Mouse (Mus musculus) testis, adult 2 months (tissue): ENCODE data around the gene Smagp. TPM values are rescaled to one million over a fixed set of nuclear protein-coding genes. Genes with fewer than 3 reads are reported as not detected.

Source experiments
- H3K27ac ChIP-seq: fragments of 200-500 bp; 2 replicates; pipeline ENCODE4 v1.5.1; 2012; ENCODE audit warnings: low read depth, low read length; ENCODE audit not compliant: control insufficient read depth, insufficient read depth
- H3K27me3 ChIP-seq: fragments of 200-500 bp; 2 replicates; pipeline ENCODE4 v1.6.1; 2012; ENCODE audit warnings: mild to moderate bottlenecking, low read length, moderate library complexity; ENCODE audit not compliant: control insufficient read depth, insufficient read depth
- H3K36me3 ChIP-seq: fragments of 200-500 bp; 2 replicates; pipeline ENCODE4 v1.6.1; 2012; ENCODE audit warnings: mild to moderate bottlenecking, low read length; ENCODE audit not compliant: control insufficient read depth, insufficient read depth
- H3K4me1 ChIP-seq: fragments of 200-500 bp; 2 replicates; pipeline ENCODE4 v1.6.1; 2012; ENCODE audit warnings: low read length; ENCODE audit not compliant: control insufficient read depth, insufficient read depth
- H3K4me3 ChIP-seq: fragments of 200-500 bp; 2 replicates; pipeline ENCODE4 v1.5.1; 2012; ENCODE audit warnings: low read depth, mild to moderate bottlenecking, low read length, moderate library complexity, mixed read lengths; ENCODE audit not compliant: control insufficient read depth
- CTCF ChIP-seq: fragments of 200-500 bp; IDR thresholded peaks from 2 replicates; pipeline ENCODE4 v1.5.1; 2012; ENCODE audit warnings: low read depth, mild to moderate bottlenecking, inconsistent platforms, low read length, moderate library complexity; ENCODE audit not compliant: control insufficient read depth, insufficient read depth, insufficient replicate concordance
- POLR2A ChIP-seq: fragments of 200-500 bp; IDR thresholded peaks from 2 replicates; pipeline ENCODE4 v1.6.1; 2012; ENCODE audit warnings: low read depth, mild to moderate bottlenecking, inconsistent platforms, low read length, moderate library complexity; ENCODE audit not compliant: control insufficient read depth
- polyA plus RNA-seq: library from polyadenylated mRNA; depleted of rRNA; stranded (reverse); fragments of >200 nt; gene quantifications from 2 replicates; pipeline ENCODE4 v1.2.3, GENCODE M21; 2012

Gene Smagp
- polyA plus RNA-seq, 1 experiment: 3.6 TPM

DNA sequence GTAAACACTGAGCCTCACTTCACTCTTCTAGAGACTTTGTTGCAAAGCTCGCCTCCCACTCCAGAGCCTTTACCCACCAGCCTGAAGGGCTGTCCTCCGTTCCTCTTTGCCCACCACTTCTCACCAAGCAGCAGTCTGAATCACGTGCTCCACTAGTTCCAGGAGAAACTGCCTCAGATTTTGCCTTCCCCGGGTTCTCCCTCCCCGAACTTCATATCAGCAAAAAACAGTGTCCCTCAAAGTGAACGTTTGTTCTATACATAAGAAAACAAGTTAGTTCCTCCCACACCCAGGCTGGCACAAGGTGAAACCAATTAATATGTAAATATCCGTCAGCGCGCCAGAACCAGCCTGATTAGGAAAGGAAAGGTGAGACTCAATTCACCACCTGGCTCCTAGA is 1.5 kb downstream of the Smagp start:
- H3K36me3 ChIP-seq: no peaks in the 10 kb centered on the region
- H3K27ac ChIP-seq: peak overlapping the region; percentile 21; the same call in 1 of the 2 replicates
- H3K4me3 ChIP-seq: no peak overlapping the region
- TF ChIP-seq CTCF (no peak), POLR2A (no peak)
- H3K4me1 ChIP-seq: peaks cover 17% of the 10 kb centered on the region
- H3K27me3 ChIP-seq: no peaks in the 10 kb centered on the region; the same call in 1 of the 2 replicates

DNA sequence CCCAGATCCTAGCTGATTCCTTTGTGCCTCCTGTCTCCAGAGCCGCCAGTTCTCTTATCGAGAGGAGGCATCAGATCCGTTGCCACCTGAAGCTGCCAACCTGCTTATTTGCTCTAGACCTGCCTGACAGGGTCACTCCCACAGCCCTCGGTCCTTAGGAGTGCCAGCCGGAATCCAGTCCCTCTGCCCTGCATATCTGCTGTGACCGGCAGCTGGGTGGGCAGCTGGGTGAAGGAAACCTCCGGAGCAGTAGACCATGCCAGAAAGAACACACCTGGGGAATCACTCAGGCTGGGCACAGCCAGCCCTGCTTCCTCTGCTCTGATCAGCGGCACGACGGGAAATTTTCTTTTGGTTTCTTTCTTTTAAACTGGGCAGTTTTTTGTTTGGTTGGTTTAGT is 3.4 kb downstream of the Smagp start:
- H3K27ac ChIP-seq: no peak overlapping the region
- no peak overlapping the region for H3K4me3 ChIP-seq
- no peaks in the 10 kb centered on the region; the same call in 1 of the 2 replicates for H3K27me3 ChIP-seq
- H3K4me1 ChIP-seq: peaks cover 17% of the 10 kb centered on the region
- no peaks in the 10 kb centered on the region for H3K36me3 ChIP-seq
- TF ChIP-seq POLR2A (no peak), CTCF (no peak)

DNA sequence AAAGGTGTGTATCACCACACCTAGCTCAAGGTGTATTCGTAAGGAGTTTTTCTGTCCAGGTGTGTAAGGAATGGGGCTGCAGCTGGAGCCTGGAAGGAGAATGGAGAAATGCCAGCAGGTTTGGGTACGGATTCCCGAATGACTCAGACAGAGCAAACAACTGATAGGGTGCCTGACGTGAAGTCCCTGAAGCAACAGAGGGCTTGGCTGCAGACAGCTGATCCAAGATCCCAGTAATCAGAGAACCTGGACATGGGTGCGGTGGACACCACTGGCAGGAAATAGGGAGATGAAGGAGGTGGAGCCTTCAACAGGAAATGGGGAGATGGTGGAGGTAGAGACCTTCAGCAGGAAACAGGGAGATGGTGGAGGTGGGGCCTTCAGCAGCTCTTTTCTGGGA is 4.4 kb downstream of the Smagp start:
- H3K4me1 ChIP-seq: peaks cover 17% of the 10 kb centered on the region
- H3K4me3 ChIP-seq: no peak overlapping the region
- H3K27ac ChIP-seq: no peak overlapping the region
- no peaks in the 10 kb centered on the region; the same call in 1 of the 2 replicates for H3K27me3 ChIP-seq
- TF ChIP-seq POLR2A: no peak
- no peak for TF ChIP-seq CTCF
- no peaks in the 10 kb centered on the region for H3K36me3 ChIP-seq

DNA sequence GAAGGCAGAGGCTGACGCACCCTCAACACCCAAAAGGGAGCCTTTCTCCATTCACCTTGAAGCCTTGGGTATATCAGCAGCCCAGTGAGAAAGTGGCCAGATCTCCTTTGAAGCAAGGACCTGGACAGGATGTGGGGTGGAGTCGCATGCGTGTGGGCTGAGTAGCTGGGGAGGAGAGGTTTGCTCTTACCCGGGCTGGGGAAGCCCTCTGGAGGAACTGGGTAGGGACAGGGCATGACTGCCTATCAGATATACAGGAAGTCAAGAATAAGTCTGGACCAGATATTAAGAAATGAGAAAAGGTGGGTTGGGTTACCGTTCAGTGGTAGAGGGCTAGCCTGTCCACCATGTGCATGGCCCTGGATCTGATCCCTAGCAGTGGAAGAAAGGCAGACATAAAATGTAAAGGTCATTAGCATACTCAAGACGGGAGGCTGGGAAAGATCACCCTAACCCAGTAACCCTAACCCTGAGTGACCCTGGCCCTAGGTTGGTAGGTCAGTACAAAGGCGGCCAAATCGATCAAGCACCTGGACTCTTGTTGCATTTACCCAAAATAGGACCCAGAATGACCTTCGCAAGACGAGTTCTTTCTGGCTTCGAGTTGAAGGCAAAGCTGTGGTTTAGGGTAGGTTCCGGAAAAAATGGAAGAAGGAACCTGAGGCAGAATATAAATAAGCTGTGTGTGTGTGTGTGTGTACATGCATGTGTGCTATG is 5.1 kb downstream of the Smagp start:
- no peak for TF ChIP-seq CTCF
- no peak for TF ChIP-seq POLR2A
- no peaks in the 10 kb centered on the region; the same call in 1 of the 2 replicates for H3K27me3 ChIP-seq
- no peak overlapping the region for H3K27ac ChIP-seq
- no peaks in the 10 kb centered on the region for H3K36me3 ChIP-seq
- H3K4me1 ChIP-seq: peaks cover 10% of the 10 kb centered on the region
- H3K4me3 ChIP-seq: no peak overlapping the region

DNA sequence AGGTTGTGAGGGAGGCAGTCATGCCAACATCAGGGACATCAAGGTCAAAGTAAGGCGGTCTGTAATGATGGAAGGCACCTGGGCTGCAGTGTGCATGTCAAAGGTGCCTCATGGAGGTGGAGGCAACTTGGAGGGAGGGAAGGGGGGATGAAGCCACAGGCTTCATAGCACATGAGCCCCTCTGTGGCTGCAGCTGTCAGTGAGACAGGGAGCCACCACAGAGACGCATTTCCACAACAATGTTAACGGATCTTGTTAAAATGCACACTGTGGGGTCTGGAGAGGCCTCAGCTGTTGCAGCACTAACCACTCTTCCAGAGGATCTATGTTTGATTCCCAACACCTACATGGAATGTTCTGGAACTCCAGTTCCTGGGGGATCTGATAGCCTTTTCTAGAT is 6.6 kb downstream of the Smagp start:
- Histone ChIP-seq H3K4me1 (peaks cover 6% of the 10 kb centered on the region), H3K27ac (no peak overlapping the region), H3K27me3 (no peaks in the 10 kb centered on the region), H3K4me3 (no peak overlapping the region), H3K36me3 (no peaks in the 10 kb centered on the region)
- TF ChIP-seq POLR2A (no peak), CTCF (no peak)

DNA sequence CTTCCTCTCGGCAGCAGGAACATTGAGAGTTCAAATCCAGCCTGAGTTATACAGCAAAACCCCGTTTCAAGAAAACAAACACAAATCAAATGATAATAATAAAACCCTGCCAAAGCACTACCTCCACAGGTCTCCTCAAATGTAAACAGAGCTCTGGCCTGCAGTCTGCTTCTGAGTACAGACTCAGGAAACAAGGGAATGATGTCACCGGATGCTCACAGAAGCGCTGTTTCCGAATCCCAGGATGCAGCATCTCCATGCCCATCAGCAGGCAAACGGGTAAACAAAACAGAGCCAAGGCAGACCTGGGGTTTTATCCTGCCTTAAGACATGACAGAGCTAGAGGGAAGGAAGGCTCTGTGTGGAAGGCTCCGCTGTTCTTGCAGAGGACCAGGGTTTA is 7.9 kb downstream of the Smagp start:
- H3K4me1 ChIP-seq: peaks cover 4% of the 10 kb centered on the region
- no peaks in the 10 kb centered on the region for H3K27me3 ChIP-seq
- no peak overlapping the region for H3K27ac ChIP-seq
- no peak overlapping the region for H3K4me3 ChIP-seq
- no peaks in the 10 kb centered on the region for H3K36me3 ChIP-seq
- TF ChIP-seq CTCF (no peak), POLR2A (no peak)

DNA sequence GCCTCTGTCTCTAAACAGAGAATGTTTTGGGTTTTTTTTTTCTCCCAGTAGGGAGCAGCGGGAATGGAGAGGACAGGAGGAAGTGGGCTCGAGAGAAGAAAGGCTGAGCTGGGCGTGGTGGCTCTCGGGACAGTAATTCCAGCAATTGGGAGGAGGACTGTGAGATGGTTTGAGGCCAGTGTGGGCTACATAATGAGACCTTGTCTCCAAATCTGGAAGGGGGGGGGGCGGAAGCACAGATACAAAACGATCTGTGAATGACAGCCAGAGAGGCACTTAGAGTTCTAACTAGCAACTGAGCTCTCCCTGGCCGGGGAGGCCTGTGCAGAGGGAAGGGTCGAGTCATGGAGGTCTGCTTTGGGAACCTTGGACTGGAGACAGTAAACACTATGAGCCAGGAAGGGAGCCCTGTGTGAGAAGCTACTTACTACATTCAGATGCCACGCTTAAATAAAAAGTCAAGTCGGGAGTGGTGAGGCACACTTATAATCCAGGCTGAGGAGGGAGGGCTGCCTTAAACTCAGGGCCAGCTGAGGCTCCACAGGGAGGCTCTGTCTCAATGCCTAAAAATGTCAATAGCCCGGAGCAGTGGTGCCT is 8.9 kb downstream of the Smagp start:
- H3K4me3 ChIP-seq: no peak overlapping the region
- no peak for TF ChIP-seq POLR2A
- H3K27ac ChIP-seq: no peak overlapping the region
- H3K4me1 ChIP-seq: peaks cover 4% of the 10 kb centered on the region; the same call in 1 of the 2 replicates
- H3K27me3 ChIP-seq: no peaks in the 10 kb centered on the region
- H3K36me3 ChIP-seq: no peaks in the 10 kb centered on the region
